Mouse (Mus musculus): ENCODE measurements around the gene Obox3.
"Not testable (repeated sequence)": the region's sequence is repeated elsewhere in the genome, so short reads cannot be mapped to it uniquely, and the experiment has no call there.

Gene Obox3

GRCm38 (mm10) chr7:15639802-15640201 is at the start of gene Obox3:
Obox3 (minus strand) TSS chr7:15639902.
- DNase-seq (ENCODE audit: low spot score): not testable (repeated sequence)

- DNase-seq (ENCODE audit: low spot score): not testable (repeated sequence)
Observed at GRCm38 (mm10) chr7:15509411-15509810, 130.3 kb downstream of the Obox3 start.

All from T-cell, adult 2 months (primary cell).